Mouse (Mus musculus): ENCODE data around the gene Ino80d.

GRCm38 (mm10) chr1:63098831-63099230 is 15.6 kb downstream of the Ino80d start:
- no peak for TF ChIP-seq CTCF (IDR thresholded peaks at IDR 0.05)
- TF ChIP-seq POLR2A (IDR thresholded peaks at IDR 0.05; ENCODE audit: insufficient read depth, low read depth, low read length): no peak

Data from heart, adult 2 months (tissue).